Mouse (Mus musculus) forebrain, embryonic 11.5 days (tissue): ENCODE data around the gene Phc1. TPM values are rescaled to one million over a fixed set of nuclear protein-coding genes. Genes with fewer than 3 reads are reported as not detected.

Source experiments
- ATAC-seq: fragments of 200-750 bp; cut with Nextera tagmentation; replicated peaks from 2 replicates; pipeline ENCODE4 v1.8.0; 2017; ENCODE audit warnings: moderate TSS enrichment; ENCODE audit not compliant: low FRiP score
- DNase-seq: peaks from one replicate; pipeline ENCODE4 v3.0.0-alpha.2; 2017; ENCODE audit warnings: low spot score
- H3K27ac ChIP-seq: fragments of 300-500 bp; sonication (generic); 2 replicates; pipeline ENCODE4 v1.5.1; 2014; ENCODE audit warnings: low read depth, low read length
- H3K27me3 ChIP-seq: fragments of 300-500 bp; sonication (generic); 2 replicates; pipeline ENCODE4 v1.6.1; 2014; ENCODE audit warnings: mild to moderate bottlenecking, low read length, mixed read lengths; ENCODE audit not compliant: control insufficient read depth, insufficient read depth
- H3K36me3 ChIP-seq: fragments of 300-500 bp; sonication (generic); 2 replicates; pipeline ENCODE4 v1.6.1; 2014; ENCODE audit warnings: mild to moderate bottlenecking, low read length, moderate library complexity, mixed read lengths; ENCODE audit not compliant: control insufficient read depth, insufficient read depth
- H3K4me1 ChIP-seq: fragments of 300-500 bp; sonication (generic); replicated peaks from 2 replicates; pipeline ENCODE4 v1.6.1; 2014; ENCODE audit warnings: low read length, mixed read lengths; ENCODE audit not compliant: control insufficient read depth, insufficient read depth
- H3K4me2 ChIP-seq: fragments of 300-500 bp; sonication (generic); 2 replicates; pipeline ENCODE4 v1.6.1; 2014; ENCODE audit warnings: low read depth, mild to moderate bottlenecking, low read length, moderate library complexity, mixed read lengths; ENCODE audit not compliant: severe bottlenecking
- H3K4me3 ChIP-seq: fragments of 300-500 bp; sonication (generic); 2 replicates; pipeline ENCODE4 v1.5.1; 2014; ENCODE audit warnings: low read depth, low read length
- H3K9ac ChIP-seq: fragments of 300-500 bp; sonication (generic); 2 replicates; pipeline ENCODE4 v1.6.1; 2014; ENCODE audit warnings: low read length
- H3K9me3 ChIP-seq: fragments of 300-500 bp; sonication (generic); 2 replicates; pipeline ENCODE4 v1.6.1; 2016; ENCODE audit warnings: low read length, mixed read lengths; ENCODE audit not compliant: control insufficient read depth
- WGBS: fragments of 180-500 bp; shearing (Covaris S2); extraction: QIAGEN DNeasy Blood & Tissue Kit; methylation state at CpG from one replicate; pipeline ENCODE4 v1.1.7; 2014; 5-methylcytosine and 5-hydroxymethylcytosine counted together
- polyA plus RNA-seq: library from polyadenylated mRNA; unstranded; fragments of >200 nt; fragmentation: Nextera tagmentation; extraction: Ambion mirVana; gene quantifications from 2 replicates; pipeline ENCODE4 v1.2.1, GENCODE M21; 2014

The Phc1 gene
- polyA plus RNA-seq, 1 experiment from 2014 or later: 41.1 TPM

DNA sequence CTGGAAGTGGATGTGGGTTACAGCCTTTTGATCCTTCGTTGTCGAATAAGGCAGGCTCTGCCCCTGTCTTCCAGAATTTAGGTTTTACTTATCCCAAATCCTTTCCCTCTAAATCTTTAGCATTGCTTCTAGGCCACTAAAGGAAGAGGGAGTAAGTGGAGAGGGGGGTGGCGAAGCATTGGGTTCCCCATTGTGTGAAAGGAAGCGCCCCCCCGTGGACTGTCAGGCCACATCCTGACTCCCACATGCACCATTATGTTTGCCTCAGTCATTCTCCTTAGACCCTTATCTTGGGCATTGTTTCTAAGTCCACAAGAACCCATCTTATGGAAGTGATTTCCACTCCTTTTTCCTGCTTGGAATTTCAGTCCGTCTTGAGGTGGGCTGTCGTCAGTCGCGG lies 45.1 kb downstream of the Phc1 start:
- no peak overlapping the region for H3K4me3 ChIP-seq
- H3K9ac ChIP-seq: no peak overlapping the region
- H3K9me3 ChIP-seq: no peaks in the 10 kb centered on the region
- DNase-seq (no peak), ATAC-seq (no peak)
- 55% methylated on average over 9 of the region's 9 CpGs for WGBS
- no peaks in the 10 kb centered on the region for H3K36me3 ChIP-seq
- H3K4me1 ChIP-seq: no peaks in the 10 kb centered on the region
- no peaks in the 10 kb centered on the region for H3K27me3 ChIP-seq
- no peak overlapping the region for H3K4me2 ChIP-seq
- H3K27ac ChIP-seq: no peak overlapping the region

DNA sequence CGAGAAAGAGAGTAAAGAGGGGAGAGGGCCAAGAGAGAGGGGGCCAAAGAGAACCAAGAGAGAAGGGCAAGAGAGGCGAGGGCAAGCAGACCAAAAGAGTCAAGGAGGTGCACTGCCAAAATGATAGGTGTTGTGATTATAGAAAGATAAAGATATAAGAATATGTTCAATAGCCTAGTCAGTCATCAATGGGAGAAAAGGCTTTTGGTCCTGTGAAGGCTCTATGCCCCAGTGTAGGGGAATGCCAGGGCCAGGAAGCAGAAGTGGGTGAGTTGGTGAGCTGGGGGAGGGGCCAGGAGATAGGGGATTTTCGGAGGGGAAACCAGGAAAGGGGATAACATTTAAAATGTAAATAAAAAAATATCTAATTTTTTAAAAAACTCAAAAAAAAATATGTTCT lies 46.1 kb downstream of the Phc1 start:
- ATAC-seq (no peak), DNase-seq (no peak)
- Histone ChIP-seq H3K4me3 (no peak overlapping the region), H3K27ac (no peak overlapping the region), H3K9me3 (no peaks in the 10 kb centered on the region), H3K4me2 (no peak overlapping the region), H3K9ac (no peak overlapping the region), H3K27me3 (no peaks in the 10 kb centered on the region), H3K36me3 (no peaks in the 10 kb centered on the region), H3K4me1 (no peaks in the 10 kb centered on the region)
- 71% methylated on average over 3 of the region's 3 CpGs for WGBS

DNA sequence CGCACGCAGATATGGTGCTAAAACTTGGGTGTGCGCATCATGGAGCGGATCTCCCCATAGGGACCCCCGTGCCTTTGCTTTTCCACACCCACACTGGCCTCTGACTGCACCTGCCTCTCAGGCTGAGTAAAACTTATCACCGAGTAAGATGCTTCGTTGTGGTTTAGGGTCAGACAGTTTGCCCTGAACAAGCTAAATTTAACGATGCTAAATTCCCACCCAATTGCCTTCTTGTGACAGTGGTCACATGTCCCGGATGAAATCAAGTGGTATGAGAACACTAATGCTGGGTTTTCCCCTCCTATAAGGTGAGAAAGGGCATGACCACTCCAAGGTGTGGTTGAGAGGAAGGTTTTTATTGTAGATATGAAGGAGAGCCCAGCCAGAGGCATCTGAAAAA lies 46.6 kb downstream of the Phc1 start:
- Histone ChIP-seq H3K36me3 (no peaks in the 10 kb centered on the region), H3K4me1 (no peaks in the 10 kb centered on the region), H3K4me3 (no peak overlapping the region), H3K9ac (no peak overlapping the region), H3K4me2 (no peak overlapping the region), H3K9me3 (no peaks in the 10 kb centered on the region), H3K27me3 (no peaks in the 10 kb centered on the region), H3K27ac (no peak overlapping the region)
- ATAC-seq (no peak), DNase-seq (no peak)
- WGBS: 87% methylated on average over 9 of the region's 9 CpGs

DNA sequence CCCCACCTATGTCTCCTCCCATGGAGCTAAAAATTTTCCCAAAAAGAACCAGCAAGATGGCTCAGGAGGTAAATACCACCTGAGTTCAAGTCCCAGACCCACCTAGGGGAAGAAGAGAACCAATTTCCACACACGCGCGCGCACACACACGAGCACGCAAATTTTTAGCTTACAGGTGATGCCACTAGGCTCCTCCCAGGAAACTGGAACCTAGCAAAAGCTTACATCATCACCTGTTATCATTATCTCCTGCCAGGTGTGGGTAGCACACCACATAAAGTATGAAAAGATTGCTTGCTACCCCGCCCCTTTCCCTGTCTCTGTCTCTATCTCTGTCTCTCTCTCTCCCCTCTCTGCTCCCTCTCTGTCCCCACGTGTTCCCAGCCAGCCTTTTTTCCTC lies 47.2 kb downstream of the Phc1 start:
- WGBS: 91% methylated on average over 8 of the region's 8 CpGs
- H3K9ac ChIP-seq: no peak overlapping the region
- no peaks in the 10 kb centered on the region for H3K27me3 ChIP-seq
- H3K36me3 ChIP-seq: no peaks in the 10 kb centered on the region
- H3K4me1 ChIP-seq: no peaks in the 10 kb centered on the region
- ATAC-seq (no peak), DNase-seq (no peak)
- no peak overlapping the region for H3K27ac ChIP-seq
- H3K9me3 ChIP-seq: no peaks in the 10 kb centered on the region
- H3K4me2 ChIP-seq: no peak overlapping the region
- no peak overlapping the region for H3K4me3 ChIP-seq

DNA sequence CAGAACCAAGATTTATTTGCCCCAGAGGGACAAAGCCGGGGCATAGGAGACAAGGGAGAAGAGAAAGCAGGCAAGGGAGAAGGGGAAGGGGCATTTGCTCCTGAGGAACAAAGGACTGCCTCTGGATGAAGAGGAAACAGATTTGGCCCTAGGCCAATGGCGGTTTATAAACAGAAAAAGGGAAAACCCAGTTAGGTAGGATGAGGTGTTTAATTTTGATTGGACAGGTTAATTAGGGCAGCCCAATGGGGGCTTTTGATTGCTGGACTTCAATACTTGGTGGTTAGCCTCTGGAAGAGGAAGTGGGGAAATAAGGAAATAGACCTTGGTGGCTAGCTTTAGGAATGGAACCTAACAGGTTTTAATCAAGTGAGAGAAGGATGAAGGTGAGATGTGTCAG lies 48.2 kb downstream of the Phc1 start:
- Histone ChIP-seq H3K4me1 (no peaks in the 10 kb centered on the region), H3K27me3 (no peaks in the 10 kb centered on the region), H3K9ac (no peak overlapping the region), H3K4me3 (no peak overlapping the region), H3K27ac (no peak overlapping the region), H3K4me2 (no peak overlapping the region), H3K36me3 (no peaks in the 10 kb centered on the region), H3K9me3 (no peaks in the 10 kb centered on the region)
- DNase-seq: no peak
- WGBS: 64% methylated on average over 2 of the region's 2 CpGs
- ATAC-seq: no peak

DNA sequence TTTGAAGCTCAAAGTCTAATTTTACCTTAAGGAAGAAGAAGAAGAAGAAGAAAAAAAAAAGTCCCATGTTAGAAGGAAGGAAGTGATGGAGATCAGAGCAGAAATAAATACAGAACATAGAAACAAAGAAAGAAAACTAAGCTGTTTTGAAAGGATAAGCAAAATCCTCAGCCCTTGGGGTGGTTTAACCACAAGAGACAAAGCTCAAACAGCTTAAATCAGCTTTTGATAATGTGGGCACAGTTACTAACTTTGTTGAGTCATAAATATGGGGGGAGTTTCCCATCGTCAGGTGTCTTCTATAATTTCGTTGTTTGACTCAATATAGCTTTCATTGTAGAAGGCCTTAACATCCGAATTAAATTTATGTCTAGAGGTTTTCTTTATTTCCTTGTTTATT lies 48.6 kb downstream of the Phc1 start:
- Histone ChIP-seq H3K9ac (no peak overlapping the region), H3K4me3 (no peak overlapping the region), H3K36me3 (no peaks in the 10 kb centered on the region), H3K27me3 (no peaks in the 10 kb centered on the region), H3K4me1 (no peaks in the 10 kb centered on the region), H3K27ac (no peak overlapping the region), H3K4me2 (no peak overlapping the region), H3K9me3 (no peaks in the 10 kb centered on the region)
- no peak for DNase-seq
- no peak for ATAC-seq
- 87% methylated on average over 3 of the region's 3 CpGs for WGBS

DNA sequence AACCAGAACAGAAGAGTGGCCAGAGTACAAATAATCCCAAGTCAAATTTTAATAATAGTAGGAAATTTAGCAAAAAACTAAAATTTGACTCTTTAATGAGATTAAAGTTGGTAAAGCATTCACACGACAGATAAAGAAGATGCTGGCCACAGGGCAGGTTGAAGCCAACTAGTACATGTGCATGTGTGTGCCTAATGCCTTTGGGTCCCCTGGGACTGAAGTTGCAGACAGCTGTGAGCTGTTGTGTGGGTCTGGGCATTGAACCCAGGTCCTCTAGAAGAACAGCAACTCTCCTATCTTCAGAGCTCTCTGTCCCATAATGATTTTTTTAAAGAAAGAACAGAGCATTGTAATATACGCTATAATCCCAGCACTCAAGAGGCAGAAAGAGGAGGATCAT lies 49.1 kb downstream of the Phc1 start:
- ATAC-seq (no peak), DNase-seq (no peak)
- H3K4me1 ChIP-seq: no peaks in the 10 kb centered on the region
- H3K9ac ChIP-seq: no peak overlapping the region
- H3K9me3 ChIP-seq: no peaks in the 10 kb centered on the region
- WGBS: 78% methylated on average over 2 of the region's 2 CpGs
- no peaks in the 10 kb centered on the region for H3K27me3 ChIP-seq
- no peak overlapping the region for H3K4me2 ChIP-seq
- no peaks in the 10 kb centered on the region for H3K36me3 ChIP-seq
- H3K27ac ChIP-seq: no peak overlapping the region
- H3K4me3 ChIP-seq: no peak overlapping the region

DNA sequence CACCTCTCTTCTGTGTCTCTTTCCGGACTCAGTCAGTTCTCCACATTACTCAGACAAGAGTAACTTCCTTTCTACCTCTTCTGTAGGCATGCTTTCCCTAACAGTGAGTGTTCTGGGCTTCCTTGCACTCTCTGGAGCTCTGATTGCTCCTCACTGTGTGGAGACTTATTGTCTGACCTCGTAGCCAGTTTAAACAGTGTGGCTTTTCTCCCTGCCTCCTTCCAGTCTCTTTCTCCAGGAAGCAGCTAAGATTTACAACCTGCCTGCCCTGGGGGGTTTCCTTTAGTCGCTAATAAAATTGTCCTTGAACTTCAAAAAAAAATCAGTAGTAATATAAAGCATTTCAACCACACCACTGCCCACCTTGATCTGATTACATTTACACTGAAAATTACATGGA lies 50.1 kb downstream of the Phc1 start:
- no peak overlapping the region for H3K9ac ChIP-seq

DNA sequence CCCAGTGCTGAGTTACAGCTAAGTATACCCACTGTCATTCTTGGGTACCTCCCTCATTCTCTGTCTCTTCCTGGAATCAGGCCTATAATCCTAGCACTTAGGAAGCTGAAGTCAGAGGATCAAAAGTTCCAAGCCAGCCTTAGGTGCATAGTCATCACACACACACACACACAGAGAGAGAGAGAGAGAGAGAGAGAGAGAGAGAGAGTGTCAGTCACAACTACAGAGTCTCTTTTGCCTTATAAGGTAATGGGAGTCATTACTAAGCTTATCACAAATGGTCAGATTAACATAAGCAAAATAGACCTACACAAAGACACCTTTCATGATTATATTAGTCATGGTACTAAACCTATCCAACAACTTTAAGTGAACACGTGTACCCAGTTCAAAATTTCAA lies 51.0 kb downstream of the Phc1 start:
- H3K27ac ChIP-seq: no peak overlapping the region
- ATAC-seq: no peak

More for the DNA sequence above, 50.1 kb downstream of the Phc1 start:
- DNase-seq (no peak), ATAC-seq (no peak)
- Histone ChIP-seq H3K4me2 (no peak overlapping the region), H3K4me1 (no peaks in the 10 kb centered on the region), H3K27me3 (no peaks in the 10 kb centered on the region), H3K36me3 (no peaks in the 10 kb centered on the region), H3K9me3 (no peaks in the 10 kb centered on the region), H3K27ac (no peak overlapping the region), H3K4me3 (no peak overlapping the region)
- WGBS: 62% methylated on average over 3 of the region's 3 CpGs

More for the DNA sequence above, 51.0 kb downstream of the Phc1 start:
- Histone ChIP-seq H3K27me3 (no peaks in the 10 kb centered on the region), H3K4me2 (no peak overlapping the region), H3K9ac (no peak overlapping the region), H3K4me1 (no peaks in the 10 kb centered on the region), H3K36me3 (no peaks in the 10 kb centered on the region), H3K9me3 (no peaks in the 10 kb centered on the region), H3K4me3 (no peak overlapping the region)
- DNase-seq: no peak
- 64% methylated on average over 1 of the region's 1 CpGs for WGBS
